Mouse (Mus musculus) ES-E14 (cell line): ENCODE results near the gene Mctp2. TPM values are rescaled to one million over a fixed set of nuclear protein-coding genes. Genes with fewer than 3 reads are reported as not detected.
A peak's percentile ranks its signal among the peaks of the same experiment; 100 is the strongest.

ENCODE experiments used
- DNase-seq: peaks from one replicate; pipeline ENCODE4 v3.0.0-alpha.2; 2013; ENCODE audit warnings: low read depth, low spot score
- H3K27ac ChIP-seq: 2 replicates; pipeline ENCODE4 v1.5.1; 2012; ENCODE audit warnings: low read depth, mild to moderate bottlenecking, low read length, moderate library complexity, mixed read lengths; ENCODE audit not compliant: poor library complexity, insufficient read depth, severe bottlenecking
- H3K36me3 ChIP-seq: 2 replicates; pipeline ENCODE4 v1.6.1; 2012; ENCODE audit warnings: mild to moderate bottlenecking, low read length, moderate library complexity, mixed read lengths; ENCODE audit not compliant: control insufficient read depth, poor library complexity, insufficient read depth, severe bottlenecking
- H3K4me1 ChIP-seq, 2 experiments: fragments of 150-350 bp in 1 of 2; sonication (generic) in 1 of 2; 2 replicates each; pipeline ENCODE4 v1.6.1; 2012; ENCODE audit warnings: low read length in 2 of 2, mild to moderate bottlenecking in 1 of 2, mixed read lengths in 1 of 2; ENCODE audit not compliant: control insufficient read depth in 2 of 2, insufficient read depth in 2 of 2, poor library complexity in 1 of 2
- H3K4me3 ChIP-seq, 2 experiments: fragments of 150-350 bp in 1 of 2; sonication (generic) in 1 of 2; 2 replicates each; pipeline ENCODE4 v1.5.1; 2012; ENCODE audit warnings: low read length in 2 of 2, low read depth in 1 of 2, mild to moderate bottlenecking in 1 of 2, mixed read lengths in 1 of 2; ENCODE audit not compliant: insufficient read depth in 1 of 2, poor library complexity in 1 of 2, severe bottlenecking in 1 of 2
- H3K9ac ChIP-seq: 2 replicates; pipeline ENCODE4 v1.6.1; 2012; ENCODE audit warnings: low read depth, mild to moderate bottlenecking, low read length, mixed read lengths; ENCODE audit not compliant: poor library complexity, insufficient read depth, severe bottlenecking
- H3K9me3 ChIP-seq: fragments of 150-350 bp; sonication (generic); 2 replicates; pipeline ENCODE4 v1.6.1; 2012; ENCODE audit warnings: low read depth, mild to moderate bottlenecking, low read length; ENCODE audit not compliant: control insufficient read depth, insufficient read depth
- CHD2 ChIP-seq: IDR thresholded peaks from 2 replicates; pipeline ENCODE4 v1.6.1; 2014; ENCODE audit warnings: mild to moderate bottlenecking, low read depth, low read length, inconsistent platforms
- HCFC1 ChIP-seq: IDR thresholded peaks from 2 replicates; pipeline ENCODE4 v1.6.1; 2012; ENCODE audit warnings: low read length, inconsistent platforms, borderline replicate concordance; ENCODE audit not compliant: insufficient read depth
- MAFK ChIP-seq: IDR thresholded peaks from 2 replicates; pipeline ENCODE4 v1.6.1; 2014; ENCODE audit warnings: mild to moderate bottlenecking, low read depth, low read length, inconsistent platforms; ENCODE audit not compliant: insufficient read depth
- ZC3H11A ChIP-seq: IDR thresholded peaks from 2 replicates; pipeline ENCODE4 v1.6.1; 2012; ENCODE audit warnings: low read depth, mild to moderate bottlenecking, inconsistent platforms, low read length, borderline replicate concordance
- ZNF384 ChIP-seq: IDR thresholded peaks from 2 replicates; pipeline ENCODE4 v1.6.1; 2012; ENCODE audit warnings: low read depth, low read length, inconsistent platforms
- in situ Hi-C, 2 experiments: fragments of 600-800 bp; cut with MboI; formaldehyde crosslinking; loops; one replicate each; pipeline ENCODE4 v1.15.1; 2025; ENCODE audit warnings: low sequenced_read_pairs in 2 of 2, inconsistent platforms in 1 of 2; ENCODE audit not compliant: unreplicated experiment in 2 of 2
- total RNA-seq: library from RNA; depleted of rRNA; stranded (reverse); fragments of 300-350 nt; gene quantifications from 2 replicates; pipeline ENCODE4 v1.2.3, GENCODE M21; 2012

Mctp2 gene
- total RNA-seq, 1 experiment, result 6.2 TPM

- Histone ChIP-seq H3K36me3 (no peaks in the 10 kb centered on the region; the same call in 1 of the 2 replicates), H3K27ac (no peak overlapping the region), H3K9me3 (no peaks in the 10 kb centered on the region), H3K4me1 (peaks cover 0 to 4% of the 10 kb centered on the region in 2 experiments; a peak in 2 of 4 replicates), H3K9ac (no peak overlapping the region), H3K4me3 (no peak overlapping the region)
- in situ Hi-C loops, result no loop called here
- peak; percentile 56 for DNase-seq
- TF ChIP-seq ZC3H11A, result peak; percentile 63; the same call in 1 of the 2 replicates
- TF ChIP-seq ZNF384, result no peak
Observed at GRCm38 (mm10) chr7:72238575-72238974, 67.8 kb downstream of the Mctp2 start.

DNA sequence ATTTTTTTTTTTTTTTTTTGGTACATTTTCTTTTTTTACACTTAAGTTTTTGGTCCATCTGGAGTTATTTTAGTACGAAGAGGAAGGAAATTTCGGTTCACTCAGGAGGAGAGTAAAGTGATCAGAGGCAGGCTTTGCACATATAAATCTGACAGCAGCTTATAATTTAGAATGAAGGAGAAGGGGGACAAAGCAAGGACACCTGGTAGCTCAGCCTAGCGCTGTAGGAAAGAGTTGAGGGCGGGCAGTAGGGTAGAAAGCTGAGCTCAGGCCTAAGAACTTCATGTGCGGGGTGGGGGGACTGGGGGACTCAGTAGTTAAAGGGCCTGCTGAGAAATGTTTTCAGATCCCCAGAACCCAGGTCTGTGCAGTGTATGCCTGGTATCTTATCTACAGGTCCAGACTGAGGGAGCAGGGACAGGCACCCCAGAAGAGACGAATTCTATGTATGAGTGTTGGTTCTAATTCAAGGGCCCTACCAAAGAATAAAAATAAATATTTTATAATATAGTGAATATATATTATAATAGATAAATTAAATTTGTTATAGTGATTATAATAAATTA, 71.9 kb downstream of the Mctp2 start:
- in situ Hi-C loops, result no loop called here
- peaks cover 0 to 2% of the 10 kb centered on the region in 2 experiments; a peak in 2 of 4 replicates for H3K4me1 ChIP-seq
- no peak overlapping the region for H3K9ac ChIP-seq
- DNase-seq, result no peak
- no peaks in the 10 kb centered on the region for H3K36me3 ChIP-seq
- TF ChIP-seq CHD2 (no peak), MAFK (no peak), ZNF384 (no peak), HCFC1 (no peak), ZC3H11A (no peak)
- no peak overlapping the region for H3K4me3 ChIP-seq
- no peaks in the 10 kb centered on the region for H3K9me3 ChIP-seq
- no peak overlapping the region for H3K27ac ChIP-seq

GRCm38 (mm10) chr7:72231182-72231877, 75.1 kb downstream of the Mctp2 start:
- Histone ChIP-seq H3K4me1 (peaks cover 0 to 2% of the 10 kb centered on the region in 2 experiments; a peak in 2 of 4 replicates), H3K9me3 (no peaks in the 10 kb centered on the region), H3K27ac (no peak overlapping the region), H3K9ac (no peak overlapping the region), H3K36me3 (no peaks in the 10 kb centered on the region), H3K4me3 (no peak overlapping the region)
- TF ChIP-seq ZC3H11A (no peak), ZNF384 (no peak), CHD2 (no peak), HCFC1 (no peak), MAFK (no peak)
- DNase-seq, result no peak
- in situ Hi-C loops, result no loop called here

- DNase-seq, result no peak
- Histone ChIP-seq H3K4me3 (no peak overlapping the region), H3K9me3 (no peaks in the 10 kb centered on the region), H3K9ac (no peak overlapping the region), H3K27ac (no peak overlapping the region), H3K4me1 (peaks cover 0 to 2% of the 10 kb centered on the region in 2 experiments; a peak in 2 of 4 replicates), H3K36me3 (no peaks in the 10 kb centered on the region)
- TF ChIP-seq HCFC1, result no peak
- no peak for TF ChIP-seq ZNF384
- no peak for TF ChIP-seq ZC3H11A
- TF ChIP-seq CHD2, result no peak
- TF ChIP-seq MAFK, result no peak
- in situ Hi-C loops, result no loop called here
Observed at GRCm38 (mm10) chr7:72229925-72230324, 76.5 kb downstream of the Mctp2 start.
